Mouse (Mus musculus): ENCODE measurements at regions not wholly inside any gene's neighbourhood (a gene's known extent, or its start where the extent isn't known, plus 50 kb on each side); places are given as distances from the start of the nearest gene placed in this dataset.
A peak's percentile ranks its signal among the peaks of the same experiment; 100 is the strongest.

DNA sequence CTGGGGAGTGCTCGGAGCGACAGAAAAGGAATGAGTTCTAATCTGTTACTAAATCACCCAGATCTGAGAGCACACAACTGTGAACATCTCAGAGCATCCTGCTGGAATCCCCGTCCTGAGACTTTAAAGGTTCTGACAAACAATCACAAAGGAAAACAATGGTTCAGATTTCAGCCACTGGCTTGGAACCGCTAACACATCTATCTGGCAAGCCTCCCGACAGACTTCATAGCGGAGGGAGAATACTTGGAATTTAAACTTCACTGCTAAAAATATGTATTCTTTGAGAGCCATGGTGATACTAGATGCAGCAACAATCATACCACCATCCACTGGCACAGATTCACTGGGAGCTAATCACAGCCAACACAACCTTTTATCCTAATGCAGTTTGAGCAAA is 615.2 kb downstream of the Insc start:
- TF ChIP-seq POLR2A (IDR thresholded peaks at IDR 0.05; ENCODE audit: borderline replicate concordance, extremely low read depth, insufficient read depth, insufficient read length, poor library complexity, severe bottlenecking): no peak
- TF ChIP-seq CTCF (IDR thresholded peaks at IDR 0.05; ENCODE audit: borderline replicate concordance, extremely low read depth, insufficient read depth, insufficient read length): no peak
- DNase-seq (ENCODE audit: low read depth): no peak

DNA sequence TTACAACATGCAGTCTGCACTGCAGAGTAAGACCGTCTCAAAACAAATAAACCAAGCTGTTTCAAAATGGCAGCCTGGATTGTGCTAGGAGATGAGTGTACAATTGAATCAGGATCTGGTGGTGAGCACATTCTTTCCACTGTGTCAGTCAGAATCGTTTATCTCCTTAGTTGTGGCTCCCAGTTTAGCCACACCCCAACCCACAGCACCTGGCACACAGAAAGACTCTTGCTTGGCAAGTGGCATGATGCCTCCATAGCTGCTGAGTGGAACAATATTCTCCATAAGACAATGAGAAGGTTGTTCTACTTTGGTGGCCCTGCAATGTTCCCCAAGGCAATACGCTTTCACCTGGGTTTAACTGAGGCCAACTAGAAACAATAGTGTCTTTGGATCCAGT is 616.6 kb downstream of the Insc start:
- DNase-seq (ENCODE audit: low read depth): no peak
- TF ChIP-seq POLR2A (IDR thresholded peaks at IDR 0.05; ENCODE audit: borderline replicate concordance, extremely low read depth, insufficient read depth, insufficient read length, poor library complexity, severe bottlenecking) (no peak), CTCF (IDR thresholded peaks at IDR 0.05; ENCODE audit: borderline replicate concordance, extremely low read depth, insufficient read depth, insufficient read length) (no peak)

DNA sequence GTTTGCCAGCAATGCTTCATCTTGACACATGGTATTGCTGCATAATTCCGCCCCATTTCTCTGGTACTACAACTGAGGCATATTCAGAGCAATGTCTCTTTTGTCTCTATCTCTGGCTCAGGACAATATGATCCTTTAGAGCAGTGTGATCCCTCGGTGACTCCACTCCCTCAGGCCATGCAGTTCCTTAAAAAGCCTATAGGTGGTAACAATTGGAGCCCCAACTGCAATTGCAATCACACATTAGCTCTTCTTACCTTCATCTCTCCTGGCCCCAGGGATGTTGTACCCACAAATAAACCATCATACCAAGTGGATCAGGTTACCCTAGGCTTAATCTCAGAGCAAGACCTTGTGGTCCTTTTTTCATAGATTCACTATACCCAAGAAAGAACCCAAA is 618.6 kb downstream of the Insc start:
- no peak for TF ChIP-seq POLR2A (IDR thresholded peaks at IDR 0.05; ENCODE audit: borderline replicate concordance, extremely low read depth, insufficient read depth, insufficient read length, poor library complexity, severe bottlenecking)
- no peak for TF ChIP-seq CTCF (IDR thresholded peaks at IDR 0.05; ENCODE audit: borderline replicate concordance, extremely low read depth, insufficient read depth, insufficient read length)
- DNase-seq (ENCODE audit: low read depth): no peak

DNA sequence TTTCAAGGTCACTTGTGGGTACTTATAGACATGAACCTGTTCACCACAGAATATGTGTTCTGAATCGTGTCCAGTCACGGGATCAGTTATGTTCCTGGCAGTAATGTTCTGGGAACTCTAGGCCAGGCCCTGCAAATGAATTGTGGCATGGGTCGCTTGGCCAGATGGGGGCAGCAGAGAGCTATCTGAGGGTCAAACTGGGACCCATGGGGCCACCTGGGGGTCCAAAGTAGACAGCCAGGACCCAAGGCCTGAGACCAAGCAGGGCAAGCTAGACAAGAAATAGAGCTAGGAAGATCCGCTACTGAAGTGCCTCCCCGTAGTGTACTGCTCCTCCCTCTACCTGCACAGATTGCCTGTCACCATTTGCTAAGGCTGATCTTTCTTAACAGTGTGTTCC is 623.4 kb downstream of the Insc start:
- peak; percentile 57 for DNase-seq (ENCODE audit: low read depth)
- no peak for TF ChIP-seq POLR2A (IDR thresholded peaks at IDR 0.05; ENCODE audit: borderline replicate concordance, extremely low read depth, insufficient read depth, insufficient read length, poor library complexity, severe bottlenecking)
- peak; percentile 76 for TF ChIP-seq CTCF (IDR thresholded peaks at IDR 0.05; ENCODE audit: borderline replicate concordance, extremely low read depth, insufficient read depth, insufficient read length)

DNA sequence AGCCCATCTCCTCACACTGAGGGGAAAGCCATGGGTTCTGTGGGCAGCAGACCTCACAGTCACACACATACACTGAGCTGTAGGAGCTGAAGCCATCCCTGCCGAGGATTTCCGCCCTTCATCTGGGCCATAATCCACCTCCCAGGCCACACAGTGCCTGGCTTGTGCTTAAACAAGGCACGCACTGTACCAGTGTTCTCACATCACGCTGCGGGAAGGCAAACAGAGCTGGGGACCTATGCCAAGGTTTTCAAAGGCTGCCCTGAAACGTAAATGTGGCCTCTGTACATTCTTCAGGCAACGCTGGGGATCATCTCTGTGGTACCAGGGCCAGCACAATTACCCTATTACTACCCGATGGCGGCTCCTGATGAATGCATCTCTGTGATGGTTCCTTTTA is 627.6 kb downstream of the Insc start:
- TF ChIP-seq POLR2A (IDR thresholded peaks at IDR 0.05; ENCODE audit: borderline replicate concordance, extremely low read depth, insufficient read depth, insufficient read length, poor library complexity, severe bottlenecking) (no peak), CTCF (IDR thresholded peaks at IDR 0.05; ENCODE audit: borderline replicate concordance, extremely low read depth, insufficient read depth, insufficient read length) (no peak)
- DNase-seq (ENCODE audit: low read depth): peak; percentile 92

DNA sequence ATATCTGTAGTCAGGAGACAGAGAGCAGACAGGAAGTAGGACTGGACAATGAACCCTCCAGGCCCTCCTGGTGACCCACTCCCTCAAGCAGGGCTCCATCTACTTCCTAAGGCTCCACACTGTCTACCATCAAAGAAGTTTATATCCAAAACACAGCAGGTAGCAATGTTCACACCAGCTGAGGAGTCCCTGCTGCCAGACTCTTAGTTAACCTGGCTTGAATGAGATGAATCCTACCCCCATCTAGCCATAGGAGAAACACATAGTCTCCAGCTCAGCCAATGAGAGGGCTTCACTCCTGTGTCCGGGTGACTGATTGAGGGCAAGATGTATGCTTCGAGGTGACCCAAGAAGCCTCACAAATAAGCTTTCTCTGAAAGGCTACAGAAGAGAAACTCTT is 629.4 kb downstream of the Insc start:
- no peak for TF ChIP-seq POLR2A (IDR thresholded peaks at IDR 0.05; ENCODE audit: borderline replicate concordance, extremely low read depth, insufficient read depth, insufficient read length, poor library complexity, severe bottlenecking)
- TF ChIP-seq CTCF (IDR thresholded peaks at IDR 0.05; ENCODE audit: borderline replicate concordance, extremely low read depth, insufficient read depth, insufficient read length): no peak
- no peak for DNase-seq (ENCODE audit: low read depth)

DNA sequence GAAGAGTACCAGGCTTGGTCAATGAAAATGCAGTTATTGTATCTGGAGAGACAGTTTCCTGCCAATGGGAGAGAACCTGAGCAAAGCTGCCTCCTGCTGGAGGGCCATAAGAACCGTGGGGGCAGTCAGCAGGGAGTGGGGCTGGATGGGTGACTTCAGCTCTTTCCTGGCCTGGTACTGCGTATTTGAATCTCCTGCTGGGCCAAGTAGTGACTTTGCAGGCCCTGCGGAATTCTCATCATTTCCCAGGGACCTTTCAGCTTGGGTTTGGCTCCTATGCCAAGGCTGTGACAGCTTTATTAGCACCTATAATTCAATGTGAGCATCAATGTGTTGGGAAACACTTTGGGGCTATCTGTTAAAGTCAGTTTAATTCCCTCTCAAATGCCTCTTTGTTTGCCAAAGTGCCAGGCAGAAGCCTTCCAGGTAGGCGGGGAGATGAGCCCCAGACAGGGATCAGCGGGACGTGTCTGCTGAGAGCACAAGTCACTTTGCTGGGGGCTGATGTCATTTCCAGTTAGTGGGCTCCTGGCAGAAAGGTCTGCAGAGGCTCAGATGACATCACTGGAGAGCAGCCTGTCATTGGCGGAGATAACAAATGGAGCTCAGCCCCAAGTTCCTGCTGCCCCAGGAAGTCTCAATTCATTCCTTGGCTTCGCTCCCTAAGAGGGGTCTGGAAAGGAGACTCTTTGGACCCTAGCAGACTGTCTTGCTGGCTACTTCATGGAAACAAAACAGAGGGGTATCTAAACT is 630.5 kb downstream of the Insc start:
- TF ChIP-seq CTCF (IDR thresholded peaks at IDR 0.05; ENCODE audit: borderline replicate concordance, extremely low read depth, insufficient read depth, insufficient read length) (no peak), POLR2A (IDR thresholded peaks at IDR 0.05; ENCODE audit: borderline replicate concordance, extremely low read depth, insufficient read depth, insufficient read length, poor library complexity, severe bottlenecking) (no peak)
- DNase-seq (ENCODE audit: low read depth): no peak

DNA sequence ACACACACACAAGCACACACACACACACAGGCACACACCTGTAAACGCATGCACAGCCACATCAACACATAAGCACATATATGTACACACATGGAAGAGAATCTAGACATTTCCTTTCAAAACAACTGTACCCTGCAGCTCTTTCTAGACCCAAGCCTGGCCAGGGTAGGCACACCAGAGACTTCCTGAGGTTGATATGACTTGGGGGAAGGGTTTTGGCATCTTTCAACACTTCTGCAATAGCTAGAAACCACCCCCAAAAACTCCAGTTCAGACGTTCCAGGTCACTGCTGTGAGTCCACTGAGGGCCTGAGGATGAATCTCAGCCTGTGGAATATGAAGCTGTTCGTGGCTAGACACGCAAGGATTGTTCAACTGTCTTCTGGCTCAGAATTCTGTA is 632.6 kb downstream of the Insc start:
- no peak for DNase-seq (ENCODE audit: low read depth)
- TF ChIP-seq CTCF (IDR thresholded peaks at IDR 0.05; ENCODE audit: borderline replicate concordance, extremely low read depth, insufficient read depth, insufficient read length) (no peak), POLR2A (IDR thresholded peaks at IDR 0.05; ENCODE audit: borderline replicate concordance, extremely low read depth, insufficient read depth, insufficient read length, poor library complexity, severe bottlenecking) (no peak)

DNA sequence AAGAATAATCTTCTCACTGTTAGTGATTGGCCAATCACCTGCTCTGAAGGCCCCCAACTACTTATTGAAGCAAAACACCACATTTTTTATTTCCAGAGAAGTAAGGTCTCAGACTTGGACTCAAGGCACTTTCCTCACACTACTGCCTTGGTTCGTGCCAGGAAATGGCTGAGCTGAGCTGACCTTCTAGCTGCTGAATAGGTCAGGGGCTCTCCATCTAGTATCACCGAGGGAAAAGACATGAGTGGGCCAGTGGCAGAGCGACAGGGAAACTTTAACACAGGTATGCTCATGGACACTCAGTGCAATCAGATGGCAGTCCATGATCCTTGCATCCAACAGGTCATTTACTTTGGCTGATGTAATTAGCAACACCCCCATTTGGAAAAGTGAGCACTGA is 635.3 kb downstream of the Insc start:
- TF ChIP-seq POLR2A (IDR thresholded peaks at IDR 0.05; ENCODE audit: borderline replicate concordance, extremely low read depth, insufficient read depth, insufficient read length, poor library complexity, severe bottlenecking) (no peak), CTCF (IDR thresholded peaks at IDR 0.05; ENCODE audit: borderline replicate concordance, extremely low read depth, insufficient read depth, insufficient read length) (no peak)
- DNase-seq (ENCODE audit: low read depth): no peak

DNA sequence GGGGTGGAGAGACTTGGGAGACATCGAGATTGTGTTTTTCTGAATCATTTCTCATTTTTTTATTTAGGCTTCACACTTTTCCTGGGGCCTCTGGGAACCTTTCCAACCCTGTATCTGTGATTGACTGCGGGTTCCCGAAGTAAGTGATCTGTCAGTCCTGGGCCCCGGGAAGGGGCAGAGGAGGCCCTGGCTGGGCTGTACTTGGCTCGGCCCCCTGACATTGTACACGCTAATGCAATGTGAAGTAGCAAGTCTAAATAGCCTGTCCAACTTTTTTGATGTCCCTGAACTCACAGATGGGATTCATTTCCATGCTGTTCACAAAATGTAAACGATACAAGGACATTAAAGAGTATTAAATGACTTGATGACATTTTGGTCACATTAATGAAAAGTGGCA is 636.1 kb downstream of the Insc start:
- peak; percentile 54 for DNase-seq (ENCODE audit: low read depth)
- TF ChIP-seq CTCF (IDR thresholded peaks at IDR 0.05; ENCODE audit: borderline replicate concordance, extremely low read depth, insufficient read depth, insufficient read length) (no peak), POLR2A (IDR thresholded peaks at IDR 0.05; ENCODE audit: borderline replicate concordance, extremely low read depth, insufficient read depth, insufficient read length, poor library complexity, severe bottlenecking) (no peak)

DNA sequence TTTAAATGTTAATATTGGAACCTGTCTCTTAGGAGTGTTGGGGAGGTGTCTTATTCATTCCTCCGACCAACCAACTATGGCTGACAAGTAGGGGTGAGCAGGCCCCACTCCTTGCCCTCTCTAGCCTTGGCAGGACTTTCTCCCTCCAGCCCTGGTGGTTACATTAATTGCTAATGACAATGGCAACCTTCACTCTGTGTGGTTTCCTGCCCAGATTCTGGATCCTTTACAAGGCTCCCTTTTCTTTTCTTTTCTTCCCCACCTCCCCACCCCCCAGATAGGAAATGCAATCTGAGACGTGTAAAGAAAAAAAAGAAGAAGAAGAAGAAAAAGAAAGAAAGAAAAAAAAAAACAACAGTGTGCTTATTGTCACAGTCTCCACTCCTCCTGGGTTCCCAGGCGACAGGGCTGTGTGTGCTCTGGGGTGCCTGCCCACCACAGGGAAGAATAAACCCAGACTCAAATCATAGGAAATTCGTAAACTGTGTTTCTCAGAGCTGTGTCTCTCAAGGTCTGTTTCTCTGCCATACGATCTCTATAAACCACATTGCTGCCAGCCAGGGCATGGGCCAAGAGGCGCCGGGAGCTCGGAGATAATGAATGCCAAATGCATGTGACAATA is 637.6 kb downstream of the Insc start:
- DNase-seq (ENCODE audit: low read depth): peak; percentile 72

DNA sequence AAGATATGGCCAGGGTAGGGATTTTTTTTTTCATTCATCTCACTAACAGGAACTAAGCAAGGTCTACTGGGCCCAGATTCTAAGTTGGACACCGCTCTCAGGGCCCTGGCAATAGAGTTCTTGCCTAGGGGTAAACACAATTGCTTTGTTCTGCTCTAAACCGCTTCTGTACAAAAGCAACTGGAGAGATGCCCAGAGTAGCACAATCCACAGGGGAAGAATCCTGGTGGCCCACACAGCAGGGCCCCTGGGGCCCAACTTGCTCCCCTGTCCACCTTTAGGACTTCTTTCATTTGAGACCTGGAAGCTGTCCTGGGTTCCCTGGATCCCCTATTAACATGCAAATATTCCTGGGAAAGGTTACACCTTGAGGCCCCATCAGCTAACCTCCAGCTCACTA is 639.4 kb downstream of the Insc start:
- no peak for TF ChIP-seq CTCF (IDR thresholded peaks at IDR 0.05; ENCODE audit: borderline replicate concordance, extremely low read depth, insufficient read depth, insufficient read length)
- no peak for TF ChIP-seq POLR2A (IDR thresholded peaks at IDR 0.05; ENCODE audit: borderline replicate concordance, extremely low read depth, insufficient read depth, insufficient read length, poor library complexity, severe bottlenecking)
- DNase-seq (ENCODE audit: low read depth): peak; percentile 81

More for the DNA sequence above, 637.6 kb downstream of the Insc start:
- no peak for TF ChIP-seq POLR2A (IDR thresholded peaks at IDR 0.05; ENCODE audit: borderline replicate concordance, extremely low read depth, insufficient read depth, insufficient read length, poor library complexity, severe bottlenecking)

Measured in brain, embryonic 14.5 days (tissue).